Mouse (Mus musculus) urinary bladder, adult 18-20 months (tissue): Measurements from ENCODE around the gene Ifitm5.
"Not testable (repeated sequence)": the region's sequence is repeated elsewhere in the genome, so short reads cannot be mapped to it uniquely, and the experiment has no call there.

ENCODE experiments used
- DNase-seq, 2 experiments: peaks; one replicate each; pipeline ENCODE4 v3.0.0; 2022; ENCODE audit warnings: low spot score in 2 of 2, mixed read lengths in 2 of 2

The Ifitm5 gene

GRCm38 (mm10) chr7:140949824-140950530 is at the start of gene Ifitm5:
Gene Ifitm5, minus strand, starts transcription at chr7:140950291.
- DNase-seq = no peak

- DNase-seq = no peak
Observed at GRCm38 (mm10) chr7:140998853-140999700, 49.0 kb upstream of the Ifitm5 start.

- no peak for DNase-seq
Observed at GRCm38 (mm10) chr7:140997817-140998216, 47.7 kb upstream of the Ifitm5 start.

GRCm38 (mm10) chr7:140991117-140991689 is 41.1 kb upstream of the Ifitm5 start:
- DNase-seq = no peak

GRCm38 (mm10) chr7:140990622-140991021 is 40.5 kb upstream of the Ifitm5 start:
- no peak for DNase-seq

- no peak for DNase-seq
Observed at GRCm38 (mm10) chr7:140990185-140990584, 40.1 kb upstream of the Ifitm5 start.

GRCm38 (mm10) chr7:140989022-140989421 is 38.9 kb upstream of the Ifitm5 start:
- DNase-seq = no peak

- peak in 1 of 2 experiments; percentile 39 for DNase-seq
Observed at GRCm38 (mm10) chr7:140987182-140988138, 37.4 kb upstream of the Ifitm5 start.

- DNase-seq = no peak
Observed at GRCm38 (mm10) chr7:140982971-140983370, 32.9 kb upstream of the Ifitm5 start.

GRCm38 (mm10) chr7:140981704-140982103 is 31.6 kb upstream of the Ifitm5 start:
- DNase-seq = no peak

- DNase-seq = not testable (repeated sequence)
Observed at GRCm38 (mm10) chr7:140976720-140977119, 26.6 kb upstream of the Ifitm5 start.

GRCm38 (mm10) chr7:140975465-140975864 is 25.4 kb upstream of the Ifitm5 start:
- DNase-seq = no peak

- no peak for DNase-seq
Observed at GRCm38 (mm10) chr7:140974940-140975339, 24.8 kb upstream of the Ifitm5 start.

- no peak for DNase-seq
Observed at GRCm38 (mm10) chr7:140973396-140974165, 23.5 kb upstream of the Ifitm5 start.

GRCm38 (mm10) chr7:140971479-140972171 is 21.5 kb upstream of the Ifitm5 start:
- no peak for DNase-seq

- no peak for DNase-seq
Observed at GRCm38 (mm10) chr7:140970931-140971330, 20.8 kb upstream of the Ifitm5 start.

- not testable (repeated sequence) for DNase-seq
Observed at GRCm38 (mm10) chr7:140968710-140969109, 18.6 kb upstream of the Ifitm5 start.

GRCm38 (mm10) chr7:140967862-140968591 is 17.9 kb upstream of the Ifitm5 start:
- DNase-seq = no peak

- no peak for DNase-seq
Observed at GRCm38 (mm10) chr7:140966921-140967320, 16.8 kb upstream of the Ifitm5 start, which contains the start of gene Ifitm1. Gene Ifitm1, plus strand, starts transcription at chr7:140967221.
